Mouse (Mus musculus) kidney, embryonic 16.5 days (tissue): ENCODE results near the gene Peak1. TPM values are rescaled to one million over a fixed set of nuclear protein-coding genes. Genes with fewer than 3 reads are reported as not detected.

Source experiments
- ATAC-seq: fragments of 200-750 bp; cut with Nextera tagmentation; 2 replicates; pipeline ENCODE4 v1.8.0; 2017; ENCODE audit warnings: moderate TSS enrichment; ENCODE audit not compliant: low FRiP score, low TSS enrichment
- H3K27ac ChIP-seq: fragments of 300-500 bp; sonication (generic); 2 replicates; pipeline ENCODE4 v1.5.1; 2014; ENCODE audit warnings: low read length
- H3K27me3 ChIP-seq: fragments of 300-500 bp; sonication (generic); 2 replicates; pipeline ENCODE4 v1.6.1; 2014; ENCODE audit warnings: low read length, control low read depth, mixed read lengths; ENCODE audit not compliant: insufficient read depth
- H3K36me3 ChIP-seq: fragments of 300-500 bp; sonication (generic); 2 replicates; pipeline ENCODE4 v1.6.1; 2014; ENCODE audit warnings: low read length, control low read depth, mixed read lengths; ENCODE audit not compliant: insufficient read depth
- H3K4me1 ChIP-seq: fragments of 300-500 bp; sonication (generic); 2 replicates; pipeline ENCODE4 v1.6.1; 2014; ENCODE audit warnings: low read length, control low read depth, mixed read lengths; ENCODE audit not compliant: insufficient read depth
- H3K4me2 ChIP-seq: fragments of 300-500 bp; sonication (generic); replicated peaks from 2 replicates; pipeline ENCODE4 v1.6.1; 2014; ENCODE audit warnings: low read depth, low read length
- H3K4me3 ChIP-seq: fragments of 300-500 bp; sonication (generic); 2 replicates; pipeline ENCODE4 v1.5.1; 2014; ENCODE audit warnings: mild to moderate bottlenecking, low read length
- H3K9ac ChIP-seq: fragments of 300-500 bp; sonication (generic); replicated peaks from 2 replicates; pipeline ENCODE4 v1.6.1; 2014; ENCODE audit warnings: low read length
- H3K9me3 ChIP-seq: fragments of 300-500 bp; sonication (generic); 2 replicates; pipeline ENCODE4 v1.6.1; 2016; ENCODE audit warnings: low read length, control low read depth
- WGBS: fragments of 180-500 bp; shearing (Covaris S2); extraction: QIAGEN DNeasy Blood & Tissue Kit; methylation state at CpG from one replicate; pipeline ENCODE4 v1.1.7; 2014; 5-methylcytosine and 5-hydroxymethylcytosine counted together
- polyA plus RNA-seq: library from polyadenylated mRNA; unstranded; fragments of >200 nt; fragmentation: Nextera tagmentation; extraction: Ambion mirVana; gene quantifications from 2 replicates; pipeline ENCODE4 v1.2.1, GENCODE M21; 2015

Gene Peak1
- polyA plus RNA-seq, 1 experiment from 2014 or later = 14.0 TPM

GRCm38 (mm10) chr9:56263055-56263454, 154.8 kb downstream of the Peak1 start:
- no peak for ATAC-seq
- Histone ChIP-seq H3K4me3 (no peak overlapping the region), H3K27me3 (no peaks in the 10 kb centered on the region), H3K36me3 (peaks cover 12% of the 10 kb centered on the region), H3K9ac (no peak overlapping the region), H3K9me3 (peaks cover 6% of the 10 kb centered on the region), H3K27ac (no peak overlapping the region), H3K4me2 (no peak overlapping the region), H3K4me1 (no peaks in the 10 kb centered on the region)
- 88% methylated on average over 1 of the region's 1 CpGs for WGBS

GRCm38 (mm10) chr9:56260495-56261136, 157.3 kb downstream of the Peak1 start:
- H3K4me2 ChIP-seq = no peak overlapping the region
- H3K36me3 ChIP-seq = peaks cover 19% of the 10 kb centered on the region
- WGBS = 84% methylated on average over 14 of the region's 14 CpGs
- H3K4me1 ChIP-seq = no peaks in the 10 kb centered on the region
- no peak for ATAC-seq
- H3K9ac ChIP-seq = no peak overlapping the region
- no peak overlapping the region for H3K4me3 ChIP-seq
- H3K27me3 ChIP-seq = no peaks in the 10 kb centered on the region
- H3K9me3 ChIP-seq = peaks cover 6% of the 10 kb centered on the region
- no peak overlapping the region for H3K27ac ChIP-seq

- ATAC-seq = no peak
Measured at GRCm38 (mm10) chr9:56259790-56260494, 157.9 kb downstream of the Peak1 start.

DNA sequence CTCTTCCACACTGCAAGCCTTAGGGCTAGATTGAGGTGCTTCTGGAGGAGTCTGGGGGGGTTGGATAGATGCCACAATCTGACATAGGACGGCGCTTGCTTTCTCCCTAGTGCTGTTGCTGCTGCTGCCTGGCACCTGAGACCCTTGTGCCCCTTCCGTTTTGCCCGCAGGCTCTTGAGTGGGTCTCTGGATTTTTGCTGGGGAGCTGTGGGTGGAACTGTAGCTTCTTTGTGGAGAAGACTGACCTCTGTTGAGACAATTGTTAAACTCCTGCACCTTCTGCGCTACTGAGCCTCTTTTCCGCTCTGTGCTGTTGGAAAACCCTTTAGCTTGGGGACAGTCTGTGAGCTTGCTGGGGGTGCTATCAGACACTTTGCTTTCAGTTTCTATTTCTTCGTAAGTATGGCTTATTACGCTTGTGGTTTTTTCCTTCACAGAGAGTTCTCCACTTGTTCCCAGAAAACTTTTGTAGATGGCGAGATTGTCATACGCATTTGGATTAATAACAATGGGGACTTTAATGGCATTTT, 159.5 kb downstream of the Peak1 start:
- Histone ChIP-seq H3K4me1 (no peaks in the 10 kb centered on the region), H3K36me3 (peaks cover 19% of the 10 kb centered on the region), H3K27me3 (no peaks in the 10 kb centered on the region), H3K27ac (no peak overlapping the region), H3K4me3 (no peak overlapping the region), H3K4me2 (no peak overlapping the region), H3K9ac (no peak overlapping the region), H3K9me3 (peaks cover 6% of the 10 kb centered on the region)
- ATAC-seq = no peak
- WGBS = 96% methylated on average over 10 of the region's 10 CpGs

More at GRCm38 (mm10) chr9:56259790-56260494, 157.9 kb downstream of the Peak1 start:
- Histone ChIP-seq H3K4me1 (no peaks in the 10 kb centered on the region), H3K36me3 (peaks cover 19% of the 10 kb centered on the region), H3K4me2 (no peak overlapping the region), H3K27me3 (no peaks in the 10 kb centered on the region), H3K9ac (no peak overlapping the region), H3K27ac (no peak overlapping the region), H3K9me3 (peaks cover 6% of the 10 kb centered on the region), H3K4me3 (no peak overlapping the region)
- WGBS = 74% methylated on average over 22 of the region's 22 CpGs

- H3K27ac ChIP-seq = no peak overlapping the region
- H3K36me3 ChIP-seq = peaks cover 19% of the 10 kb centered on the region
- H3K27me3 ChIP-seq = no peaks in the 10 kb centered on the region
- H3K4me1 ChIP-seq = no peaks in the 10 kb centered on the region
- H3K4me3 ChIP-seq = no peak overlapping the region
- no peak for ATAC-seq
- peaks cover 6% of the 10 kb centered on the region for H3K9me3 ChIP-seq
- WGBS = 91% methylated on average over 20 of the region's 20 CpGs
- H3K9ac ChIP-seq = no peak overlapping the region
- no peak overlapping the region for H3K4me2 ChIP-seq
Measured at GRCm38 (mm10) chr9:56257227-56258000, 160.5 kb downstream of the Peak1 start.

DNA sequence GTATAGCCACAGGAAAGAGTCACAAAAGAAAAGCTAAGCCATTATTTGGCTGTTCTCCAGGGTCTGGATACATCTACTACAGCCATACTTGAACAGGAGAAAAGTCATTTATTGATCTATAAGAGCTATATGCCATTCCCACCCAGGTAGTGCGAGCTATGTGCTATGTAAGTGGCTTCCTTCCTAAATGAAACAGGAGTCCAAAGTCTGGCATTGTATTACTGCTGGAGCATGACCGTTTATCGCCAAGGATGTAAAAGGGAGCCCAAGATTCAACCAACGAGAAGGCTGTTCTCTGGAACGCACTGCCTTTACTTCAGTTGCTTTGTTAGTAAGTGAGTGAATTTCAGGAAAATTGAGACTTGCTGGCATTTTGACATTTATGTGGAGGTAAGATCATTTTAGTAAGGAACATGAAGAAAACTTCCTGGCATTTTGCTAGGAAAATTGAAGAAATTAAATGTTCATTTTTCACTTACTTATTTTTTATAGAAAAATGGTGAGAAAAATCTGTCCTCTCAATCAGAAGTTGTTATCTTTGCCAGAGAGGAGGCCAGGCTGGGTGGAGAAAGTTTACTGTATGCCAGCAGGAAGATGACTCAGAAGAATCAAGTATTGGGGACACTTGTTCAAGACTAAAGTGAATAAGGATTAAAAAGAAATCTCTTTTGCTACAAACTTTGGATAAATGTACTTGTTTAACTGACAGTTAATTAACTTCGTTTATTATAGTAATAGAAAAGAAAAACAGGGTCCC, 162.0 kb downstream of the Peak1 start:
- H3K27me3 ChIP-seq = no peaks in the 10 kb centered on the region
- H3K9me3 ChIP-seq = peaks cover 6% of the 10 kb centered on the region
- WGBS = 76% methylated on average over 6 of the region's 6 CpGs
- H3K27ac ChIP-seq = no peak overlapping the region
- H3K4me3 ChIP-seq = no peak overlapping the region
- no peak for ATAC-seq
- H3K9ac ChIP-seq = no peak overlapping the region
- H3K36me3 ChIP-seq = peaks cover 19% of the 10 kb centered on the region
- no peaks in the 10 kb centered on the region for H3K4me1 ChIP-seq
- H3K4me2 ChIP-seq = no peak overlapping the region

DNA sequence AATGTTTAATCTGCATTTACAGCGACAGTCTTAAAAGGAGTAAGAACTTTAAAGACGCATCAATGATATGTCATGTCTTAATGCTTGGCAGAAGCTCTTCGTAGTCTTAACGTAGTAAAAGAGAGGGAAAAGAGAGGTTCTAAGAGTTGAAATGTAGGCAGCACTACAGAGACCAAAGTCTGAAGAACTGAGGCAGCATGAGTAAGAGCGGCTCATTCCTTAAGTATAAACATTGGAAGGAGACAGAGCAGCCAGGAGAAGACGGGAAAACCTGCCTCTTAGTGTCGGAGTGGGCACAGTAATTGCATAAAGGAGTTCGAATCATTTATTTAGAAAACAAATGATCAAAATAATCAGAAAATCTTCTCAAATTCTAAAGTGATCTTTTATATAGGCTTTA, 173.5 kb downstream of the Peak1 start:
- ATAC-seq = no peak
- Histone ChIP-seq H3K27ac (no peak overlapping the region), H3K36me3 (peaks cover 6% of the 10 kb centered on the region; the same call in 1 of the 2 replicates), H3K9ac (no peak overlapping the region), H3K4me3 (no peak overlapping the region), H3K4me1 (peaks cover 14% of the 10 kb centered on the region), H3K4me2 (no peak overlapping the region), H3K9me3 (no peaks in the 10 kb centered on the region), H3K27me3 (no peaks in the 10 kb centered on the region)
- WGBS = 68% methylated on average over 8 of the region's 8 CpGs

DNA sequence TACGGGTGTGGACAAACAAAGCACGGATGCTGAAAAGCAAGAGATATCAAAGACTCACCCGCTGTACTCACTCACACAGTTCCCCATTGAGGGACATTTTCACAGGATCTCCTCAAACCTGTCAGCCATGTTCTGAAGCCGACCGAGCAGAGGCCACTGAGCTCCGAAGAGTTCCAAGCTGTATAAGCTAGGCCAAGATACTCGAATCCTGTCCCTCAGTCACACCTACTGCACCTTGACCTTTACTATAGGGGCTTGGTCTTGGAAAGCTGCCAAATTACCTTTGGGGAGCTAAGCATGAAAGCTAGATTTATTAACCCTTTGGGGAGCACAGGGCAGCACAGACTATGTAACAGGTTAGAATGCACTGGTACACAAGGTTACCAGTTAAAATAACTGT, 174.0 kb downstream of the Peak1 start:
- no peak for ATAC-seq
- Histone ChIP-seq H3K4me2 (no peak overlapping the region), H3K4me3 (no peak overlapping the region)

GRCm38 (mm10) chr9:56242686-56243085, 175.2 kb downstream of the Peak1 start:
- no peak overlapping the region for H3K4me3 ChIP-seq
- H3K27ac ChIP-seq = no peak overlapping the region
- peaks cover 14% of the 10 kb centered on the region for H3K4me1 ChIP-seq
- H3K4me2 ChIP-seq = no peak overlapping the region
- H3K27me3 ChIP-seq = no peaks in the 10 kb centered on the region
- ATAC-seq = no peak
- 39% methylated on average over 3 of the region's 3 CpGs for WGBS
- H3K9ac ChIP-seq = no peak overlapping the region
- peaks cover 6% of the 10 kb centered on the region; the same call in 1 of the 2 replicates for H3K36me3 ChIP-seq
- no peaks in the 10 kb centered on the region for H3K9me3 ChIP-seq

More for the DNA sequence above, 174.0 kb downstream of the Peak1 start:
- no peaks in the 10 kb centered on the region for H3K9me3 ChIP-seq
- H3K9ac ChIP-seq = no peak overlapping the region
- WGBS = 66% methylated on average over 7 of the region's 7 CpGs
- peaks cover 6% of the 10 kb centered on the region; the same call in 1 of the 2 replicates for H3K36me3 ChIP-seq
- no peak overlapping the region for H3K27ac ChIP-seq
- peaks cover 14% of the 10 kb centered on the region for H3K4me1 ChIP-seq
- no peaks in the 10 kb centered on the region for H3K27me3 ChIP-seq
